In the genomic region with DNA sequence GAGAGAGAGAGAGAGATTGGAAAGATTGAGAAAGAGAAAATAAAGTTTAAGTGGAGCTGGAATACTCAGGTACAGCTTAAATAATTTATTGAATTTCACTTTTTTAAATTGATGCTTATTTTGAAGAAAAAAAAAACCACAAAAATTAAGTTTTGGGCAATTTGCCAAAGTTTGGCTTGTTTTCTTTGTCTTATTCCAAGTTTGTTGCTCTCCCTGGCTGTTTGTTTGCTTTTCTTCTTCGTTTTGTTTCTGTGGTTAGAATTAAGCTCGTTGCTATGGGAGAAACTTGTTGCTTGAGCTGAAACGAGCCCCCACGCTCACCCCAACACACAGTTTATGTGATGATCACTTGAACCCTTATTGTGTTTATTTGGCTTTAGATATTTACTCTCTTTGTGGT, we compare ENCODE assay signal across 27 mouse cellular contexts.
"Had no signal": no experiment of that assay in that cellular context is flagged by ENCODE, and none has a peak within 500 bp of the region (broad histone marks: within the 10 kb centered on the region; RNA-seq: fewer than 3 reads in every experiment).

No protein-coding gene starts in this region.

- H3K9ac ChIP-seq: embryonic facial prominence, embryonic 12.5 days; embryonic facial prominence, embryonic 13.5 days; embryonic facial prominence, embryonic 15.5 days; forebrain, embryonic 12.5 days; forebrain, embryonic 13.5 days; forebrain, embryonic 15.5 days; forebrain, postnatal 0 days had no signal

- H3K9me3 ChIP-seq: embryonic facial prominence, embryonic 10.5 days; embryonic facial prominence, embryonic 12.5 days; embryonic facial prominence, embryonic 13.5 days; embryonic facial prominence, embryonic 15.5 days; forebrain, embryonic 10.5 days; forebrain, embryonic 12.5 days; forebrain, embryonic 13.5 days; forebrain, embryonic 15.5 days had no signal

- H3K4me1 ChIP-seq: embryonic facial prominence, embryonic 10.5 days; embryonic facial prominence, embryonic 12.5 days; embryonic facial prominence, embryonic 13.5 days; embryonic facial prominence, embryonic 15.5 days; forebrain, embryonic 10.5 days; forebrain, embryonic 12.5 days; forebrain, embryonic 13.5 days; forebrain, embryonic 15.5 days had no signal

- H3K36me3 ChIP-seq: embryonic facial prominence, embryonic 10.5 days; embryonic facial prominence, embryonic 12.5 days; embryonic facial prominence, embryonic 13.5 days; embryonic facial prominence, embryonic 15.5 days; forebrain, embryonic 10.5 days; forebrain, embryonic 12.5 days; forebrain, embryonic 15.5 days had no signal

- H3K4me2 ChIP-seq: embryonic facial prominence, embryonic 12.5 days; embryonic facial prominence, embryonic 13.5 days; embryonic facial prominence, embryonic 15.5 days; forebrain, embryonic 12.5 days; forebrain, embryonic 13.5 days; forebrain, embryonic 15.5 days had no signal

- H3K27ac ChIP-seq: embryonic facial prominence, embryonic 10.5 days; embryonic facial prominence, embryonic 12.5 days; embryonic facial prominence, embryonic 13.5 days; embryonic facial prominence, embryonic 15.5 days; forebrain, embryonic 10.5 days; forebrain, embryonic 12.5 days; forebrain, embryonic 13.5 days; forebrain, embryonic 15.5 days; gastrocnemius, adult 2 months; heart, adult 2 months had no signal

- H3K27me3 ChIP-seq: embryonic facial prominence, embryonic 12.5 days; embryonic facial prominence, embryonic 13.5 days; embryonic facial prominence, embryonic 15.5 days; forebrain, embryonic 12.5 days; forebrain, embryonic 13.5 days; forebrain, embryonic 15.5 days had no signal

- H3K4me3 ChIP-seq: embryonic facial prominence, embryonic 10.5 days; embryonic facial prominence, embryonic 12.5 days; embryonic facial prominence, embryonic 13.5 days; embryonic facial prominence, embryonic 15.5 days; erythroblast, embryonic 14.5 days; forebrain, embryonic 10.5 days; forebrain, embryonic 12.5 days; forebrain, embryonic 13.5 days; forebrain, embryonic 15.5 days; gastrocnemius, adult 2 months; heart, adult 2 months had no signal

- DNase-seq: cerebellum, adult 8-10 months; cerebellum, adult 9-10 months; cerebellum, adult 9-11 months; cerebellum, postnatal 10 days; cerebellum, postnatal 14 days; cerebellum, postnatal 25 days; cerebellum, postnatal 36 days; embryo, embryonic 11 days; forebrain, postnatal 0 days; gastrocnemius, adult 2 months; gastrocnemius, postnatal 10 days; gastrocnemius, postnatal 14 days; gastrocnemius, postnatal 25 days; gastrocnemius, postnatal 36 days; heart, adult 18-20 months; heart, adult 2 months had no signal

- ATAC-seq: forebrain, embryonic 13.5 days; forebrain, embryonic 14.5 days; forebrain, embryonic 15.5 days; forebrain, embryonic 16.5 days; forebrain, postnatal 0 days had no signal
